Mouse (Mus musculus) small intestine, adult 2 months (tissue): ENCODE data around the gene Pak1ip1. TPM values are rescaled to one million over a fixed set of nuclear protein-coding genes. Genes with fewer than 3 reads are reported as not detected.

Experiments used
- H3K27ac ChIP-seq: fragments of 200-500 bp; 2 replicates; pipeline ENCODE4 v1.5.1; 2012; ENCODE audit warnings: low read depth, low read length, control low read depth, inconsistent platforms; ENCODE audit not compliant: insufficient read depth
- H3K27me3 ChIP-seq: fragments of 200-500 bp; 2 replicates; pipeline ENCODE4 v1.6.1; 2012; ENCODE audit warnings: mild to moderate bottlenecking, moderate library complexity, low read length, inconsistent platforms; ENCODE audit not compliant: control insufficient read depth, insufficient read depth
- H3K36me3 ChIP-seq: fragments of 200-500 bp; 2 replicates; pipeline ENCODE4 v1.6.1; 2012; ENCODE audit warnings: mild to moderate bottlenecking, low read length, control low read depth, inconsistent platforms; ENCODE audit not compliant: control insufficient read depth, insufficient read depth
- H3K4me1 ChIP-seq: fragments of 200-500 bp; 2 replicates; pipeline ENCODE4 v1.6.1; 2012; ENCODE audit warnings: low read length, inconsistent platforms, mixed read lengths; ENCODE audit not compliant: control insufficient read depth, insufficient read depth, insufficient read length
- H3K4me3 ChIP-seq: fragments of 200-500 bp; 2 replicates; pipeline ENCODE4 v1.5.1; 2012; ENCODE audit warnings: low read depth, mild to moderate bottlenecking, control low read depth, inconsistent platforms, low read length, moderate library complexity
- CTCF ChIP-seq: fragments of 200-500 bp; IDR thresholded peaks from 2 replicates; pipeline ENCODE4 v1.5.1; 2012; ENCODE audit warnings: low read depth, mild to moderate bottlenecking, control low read depth, inconsistent platforms, low read length, moderate library complexity, mixed read lengths; ENCODE audit not compliant: insufficient replicate concordance, insufficient read length; ENCODE audit errors: extremely low read depth
- POLR2A ChIP-seq: fragments of 200-500 bp; IDR thresholded peaks from 2 replicates; pipeline ENCODE4 v1.6.1; 2012; ENCODE audit warnings: low read depth, mild to moderate bottlenecking, control low read depth, inconsistent platforms, low read length, moderate library complexity
- WGBS: fragments of 180-500 bp; shearing (Covaris S2); methylation state at CpG from one replicate; pipeline ENCODE4 v1.1.7; 2018; 5-methylcytosine and 5-hydroxymethylcytosine counted together
- polyA plus RNA-seq: library from polyadenylated mRNA; depleted of rRNA; stranded (reverse); fragments of >200 nt; gene quantifications from 2 replicates; pipeline ENCODE4 v1.2.3, GENCODE M21; 2012; rRNA removed

The Pak1ip1 gene
- polyA plus RNA-seq: 19.2 and 31.5 TPM in 2 replicates

- H3K4me1 ChIP-seq: peaks cover 6% of the 10 kb centered on the region; the same call in 1 of the 2 replicates
- no peak for TF ChIP-seq CTCF
- TF ChIP-seq POLR2A: no peak
- peak within 1 kb of the TSS; percentile 75 for H3K4me3 ChIP-seq
- H3K27ac ChIP-seq: peak within 1 kb of the TSS; percentile 100
- H3K36me3 ChIP-seq: peaks cover 10% of the 10 kb centered on the region
- no peaks in the 10 kb centered on the region for H3K27me3 ChIP-seq
- WGBS: under 1% methylated on average over 58 of the region's 58 CpGs
Observed at GRCm38 (mm10) chr13:41000926-41001639, at the start of gene Pak1ip1. TSS of gene Pak1ip1 (plus strand) at chr13:41001023.

DNA sequence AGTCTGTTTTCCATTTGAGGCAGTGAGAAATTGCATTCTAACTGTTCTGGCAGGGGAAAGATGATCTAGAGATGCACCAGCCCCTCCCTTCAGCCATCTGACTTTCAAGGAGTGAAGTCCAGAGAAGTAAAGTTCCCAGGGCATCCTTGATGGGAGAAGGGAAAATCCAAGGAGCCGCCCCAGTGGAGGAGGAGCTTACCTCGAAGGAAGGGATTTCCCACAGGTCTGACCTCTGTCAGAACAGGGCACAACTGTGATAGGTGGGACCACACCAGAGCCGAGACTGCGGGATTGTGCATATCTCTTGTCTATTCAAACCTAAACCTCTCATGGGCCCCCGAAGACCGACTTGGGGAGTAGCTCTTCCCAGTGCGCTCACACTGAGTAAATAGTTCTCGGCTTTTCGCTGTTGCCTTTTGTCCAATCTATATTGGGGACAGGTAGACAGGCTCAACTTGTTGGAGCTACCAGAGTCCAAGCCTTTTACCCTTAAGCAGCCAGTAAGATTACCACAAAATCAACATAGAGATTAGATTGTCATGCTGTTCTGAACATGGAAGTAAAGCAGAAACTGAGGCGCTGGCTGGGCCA lies 49.3 kb upstream of the Pak1ip1 start:
- no peak overlapping the region for H3K27ac ChIP-seq
- H3K36me3 ChIP-seq: no peaks in the 10 kb centered on the region
- H3K4me3 ChIP-seq: no peak overlapping the region
- H3K27me3 ChIP-seq: no peaks in the 10 kb centered on the region
- H3K4me1 ChIP-seq: peaks cover 2% of the 10 kb centered on the region; the same call in 1 of the 2 replicates
- 54% methylated on average over 10 of the region's 10 CpGs for WGBS
- no peak for TF ChIP-seq CTCF
- no peak for TF ChIP-seq POLR2A

GRCm38 (mm10) chr13:40953231-40953630 lies 47.6 kb upstream of the Pak1ip1 start:
- 41% methylated on average over 6 of the region's 6 CpGs for WGBS
- H3K27ac ChIP-seq: no peak overlapping the region
- peaks cover 5% of the 10 kb centered on the region for H3K36me3 ChIP-seq
- H3K27me3 ChIP-seq: no peaks in the 10 kb centered on the region
- no peak for TF ChIP-seq POLR2A
- TF ChIP-seq CTCF: no peak
- no peak overlapping the region for H3K4me3 ChIP-seq
- no peaks in the 10 kb centered on the region for H3K4me1 ChIP-seq

- TF ChIP-seq POLR2A: no peak
- TF ChIP-seq CTCF: no peak
- Histone ChIP-seq H3K4me1 (no peaks in the 10 kb centered on the region), H3K27ac (no peak overlapping the region), H3K27me3 (no peaks in the 10 kb centered on the region), H3K4me3 (no peak overlapping the region), H3K36me3 (peaks cover 17% of the 10 kb centered on the region)
- 57% methylated on average over 7 of the region's 7 CpGs for WGBS
Observed at GRCm38 (mm10) chr13:40955773-40956172, 45.0 kb upstream of the Pak1ip1 start.

DNA sequence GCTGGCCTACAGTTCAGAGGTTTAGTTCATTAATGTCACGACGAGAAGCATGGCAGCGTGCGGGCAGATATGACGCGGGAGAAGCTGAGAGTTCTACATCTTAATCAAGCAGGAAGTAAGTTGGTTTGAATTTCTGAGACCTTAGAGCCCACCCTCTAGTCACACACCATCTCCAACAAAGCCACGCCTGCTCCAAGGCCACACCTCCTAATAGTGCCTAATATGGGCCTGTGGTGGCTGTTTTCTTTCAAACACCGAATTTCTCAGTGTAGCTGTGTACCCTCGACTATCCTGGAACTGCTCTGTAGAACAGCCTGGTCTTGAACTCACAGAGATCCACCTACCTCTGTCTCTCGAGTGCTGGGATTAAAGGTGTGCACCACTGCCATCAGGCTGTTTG lies 33.2 kb upstream of the Pak1ip1 start:
- H3K36me3 ChIP-seq: no peaks in the 10 kb centered on the region
- H3K27ac ChIP-seq: no peak overlapping the region
- no peak overlapping the region for H3K4me3 ChIP-seq
- no peaks in the 10 kb centered on the region for H3K27me3 ChIP-seq
- TF ChIP-seq POLR2A (no peak), CTCF (no peak)
- WGBS: 92% methylated on average over 10 of the region's 10 CpGs
- H3K4me1 ChIP-seq: no peaks in the 10 kb centered on the region; the same call in 1 of the 2 replicates

GRCm38 (mm10) chr13:40968564-40968963 lies 32.3 kb upstream of the Pak1ip1 start:
- TF ChIP-seq POLR2A (no peak), CTCF (no peak)
- no peak overlapping the region for H3K4me3 ChIP-seq
- H3K36me3 ChIP-seq: no peaks in the 10 kb centered on the region
- no peaks in the 10 kb centered on the region for H3K27me3 ChIP-seq
- no peaks in the 10 kb centered on the region; the same call in 1 of the 2 replicates for H3K4me1 ChIP-seq
- WGBS: 57% methylated on average over 5 of the region's 5 CpGs
- H3K27ac ChIP-seq: no peak overlapping the region

DNA sequence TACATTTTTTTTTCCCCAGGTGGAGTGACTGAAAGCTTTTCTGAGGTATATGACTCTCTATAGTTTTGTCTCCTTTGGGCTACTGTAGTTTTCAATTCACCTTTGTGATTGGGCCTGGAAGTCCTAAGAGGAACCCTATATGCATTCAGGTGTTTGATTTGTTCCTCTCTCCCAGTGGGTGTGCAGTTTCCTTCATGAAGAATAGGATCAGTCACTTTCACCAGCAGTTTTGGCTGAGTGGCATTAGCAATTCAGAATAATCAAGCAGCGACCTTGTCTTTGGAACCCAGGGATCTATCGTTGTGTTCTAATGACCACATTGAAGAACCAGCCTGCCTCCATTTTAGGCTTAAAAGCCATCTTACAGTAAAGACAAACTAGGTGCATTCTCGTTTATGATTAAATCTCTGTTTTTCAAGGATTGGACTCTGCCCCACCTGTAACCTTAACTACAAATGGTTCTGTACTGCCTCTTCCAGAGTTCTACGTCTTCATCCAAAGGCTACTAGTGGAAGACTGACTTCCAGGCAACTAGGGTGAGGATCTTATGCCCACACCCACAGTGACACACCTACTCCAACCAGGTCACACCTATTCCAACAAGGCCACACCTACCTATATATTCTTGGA lies 30.9 kb upstream of the Pak1ip1 start:
- Histone ChIP-seq H3K4me1 (no peaks in the 10 kb centered on the region; the same call in 1 of the 2 replicates), H3K36me3 (no peaks in the 10 kb centered on the region), H3K27me3 (no peaks in the 10 kb centered on the region), H3K4me3 (no peak overlapping the region), H3K27ac (no peak overlapping the region)
- TF ChIP-seq CTCF (no peak), POLR2A (no peak)
- 79% methylated on average over 4 of the region's 4 CpGs for WGBS
